Mouse (Mus musculus) hindbrain, embryonic 11.5 days (tissue): ENCODE measurements around the gene Cd46. TPM values are rescaled to one million over a fixed set of nuclear protein-coding genes. Genes with fewer than 3 reads are reported as not detected.
A peak's percentile ranks its signal among the peaks of the same experiment; 100 is the strongest.

Source experiments
- ATAC-seq: fragments of 200-750 bp; cut with Nextera tagmentation; 2 replicates; pipeline ENCODE4 v1.8.0; 2017; ENCODE audit warnings: mild to moderate bottlenecking, moderate TSS enrichment, moderate library complexity; ENCODE audit not compliant: low FRiP score
- DNase-seq: peaks from one replicate; pipeline ENCODE4 v3.0.0-alpha.2; 2015; ENCODE audit warnings: low spot score
- H3K27ac ChIP-seq: fragments of 300-500 bp; sonication (generic); 2 replicates; pipeline ENCODE4 v1.5.1; 2014; ENCODE audit warnings: mild to moderate bottlenecking, low read depth, low read length
- H3K27me3 ChIP-seq: fragments of 300-500 bp; sonication (generic); 2 replicates; pipeline ENCODE4 v1.6.1; 2014; ENCODE audit warnings: mild to moderate bottlenecking, low read length, moderate library complexity, mixed read lengths; ENCODE audit not compliant: control insufficient read depth, insufficient read depth
- H3K36me3 ChIP-seq: fragments of 300-500 bp; sonication (generic); 2 replicates; pipeline ENCODE4 v1.6.1; 2014; ENCODE audit warnings: mild to moderate bottlenecking, low read length, moderate library complexity, mixed read lengths; ENCODE audit not compliant: control insufficient read depth, insufficient read depth
- H3K4me1 ChIP-seq: fragments of 300-500 bp; sonication (generic); replicated peaks from 2 replicates; pipeline ENCODE4 v1.6.1; 2014; ENCODE audit warnings: low read length, mixed read lengths; ENCODE audit not compliant: control insufficient read depth, insufficient read depth
- H3K4me2 ChIP-seq: fragments of 300-500 bp; sonication (generic); replicated peaks from 2 replicates; pipeline ENCODE4 v1.6.1; 2014; ENCODE audit warnings: mild to moderate bottlenecking, low read depth, low read length
- H3K4me3 ChIP-seq: fragments of 300-500 bp; sonication (generic); 2 replicates; pipeline ENCODE4 v1.5.1; 2014; ENCODE audit warnings: low read depth, low read length
- H3K9ac ChIP-seq: fragments of 300-500 bp; sonication (generic); 2 replicates; pipeline ENCODE4 v1.6.1; 2014; ENCODE audit warnings: low read depth, low read length
- H3K9me3 ChIP-seq: fragments of 300-500 bp; sonication (generic); 2 replicates; pipeline ENCODE4 v1.6.1; 2016; ENCODE audit warnings: low read length; ENCODE audit not compliant: control insufficient read depth
- WGBS: fragments of 180-500 bp; shearing (Covaris S2); extraction: QIAGEN DNeasy Blood & Tissue Kit; methylation state at CpG from one replicate; pipeline ENCODE4 v1.1.7; 2014; 5-methylcytosine and 5-hydroxymethylcytosine counted together
- polyA plus RNA-seq: library from polyadenylated mRNA; unstranded; fragments of >200 nt; fragmentation: Nextera tagmentation; extraction: Ambion mirVana; gene quantifications from 2 replicates; pipeline ENCODE4 v1.2.1, GENCODE M21; 2014

The Cd46 gene
- polyA plus RNA-seq, 1 experiment from 2014 or later: 0.90 TPM

GRCm38 (mm10) chr1:195098004-195098403 is 6.0 kb upstream of the Cd46 start:
- DNase-seq (no peak), ATAC-seq (no peak)
- Histone ChIP-seq H3K9me3 (no peaks in the 10 kb centered on the region), H3K27ac (no peak overlapping the region), H3K4me2 (no peak overlapping the region), H3K4me3 (no peak overlapping the region), H3K27me3 (no peaks in the 10 kb centered on the region), H3K36me3 (no peaks in the 10 kb centered on the region), H3K4me1 (no peaks in the 10 kb centered on the region), H3K9ac (no peak overlapping the region)
- WGBS: 97% methylated on average over 1 of the region's 1 CpGs

DNA sequence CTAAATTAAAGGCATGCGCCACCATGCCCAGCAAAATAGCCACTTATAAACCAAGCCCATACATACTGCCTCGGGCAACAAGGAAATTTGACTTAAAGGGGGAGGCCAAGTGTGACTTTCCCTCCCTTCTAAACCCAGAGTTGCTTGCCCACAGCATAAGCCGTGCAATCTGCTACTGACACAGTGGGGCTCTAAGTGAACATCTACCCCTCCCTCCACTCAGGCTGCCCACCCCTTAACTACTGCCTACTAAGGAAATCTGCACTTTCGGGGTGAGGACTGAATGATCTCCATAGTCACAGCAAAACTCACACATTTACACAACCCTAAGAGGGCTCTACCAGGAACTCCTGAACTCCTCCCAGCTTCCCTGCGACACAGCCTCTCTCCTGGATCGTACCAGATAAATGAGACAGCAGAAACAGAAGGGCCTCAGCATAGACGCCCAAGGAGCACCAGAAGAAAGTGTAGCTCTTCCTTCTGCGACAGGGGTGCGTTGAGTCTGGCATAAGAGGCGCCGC is 290 bp downstream of the Cd46 start:
- Histone ChIP-seq H3K27me3 (no peaks in the 10 kb centered on the region), H3K9me3 (no peaks in the 10 kb centered on the region), H3K4me2 (peak overlapping the region; percentile 42), H3K9ac (no peak overlapping the region; the same call in 1 of the 2 replicates), H3K4me3 (peak overlapping the region; percentile 19), H3K36me3 (no peaks in the 10 kb centered on the region), H3K27ac (no peak overlapping the region), H3K4me1 (no peaks in the 10 kb centered on the region; the same call in 1 of the 2 replicates)
- ATAC-seq (peak; percentile 82), DNase-seq (no peak)
- WGBS: 23% methylated on average over 11 of the region's 11 CpGs

GRCm38 (mm10) chr1:195082142-195082541 is 9.9 kb downstream of the Cd46 start:
- no peak overlapping the region for H3K27ac ChIP-seq
- no peak overlapping the region for H3K9ac ChIP-seq
- no peak overlapping the region for H3K4me2 ChIP-seq
- no peaks in the 10 kb centered on the region for H3K27me3 ChIP-seq
- ATAC-seq (no peak), DNase-seq (no peak)
- no peaks in the 10 kb centered on the region for H3K36me3 ChIP-seq
- H3K4me1 ChIP-seq: no peaks in the 10 kb centered on the region
- no peaks in the 10 kb centered on the region for H3K9me3 ChIP-seq
- no peak overlapping the region for H3K4me3 ChIP-seq

DNA sequence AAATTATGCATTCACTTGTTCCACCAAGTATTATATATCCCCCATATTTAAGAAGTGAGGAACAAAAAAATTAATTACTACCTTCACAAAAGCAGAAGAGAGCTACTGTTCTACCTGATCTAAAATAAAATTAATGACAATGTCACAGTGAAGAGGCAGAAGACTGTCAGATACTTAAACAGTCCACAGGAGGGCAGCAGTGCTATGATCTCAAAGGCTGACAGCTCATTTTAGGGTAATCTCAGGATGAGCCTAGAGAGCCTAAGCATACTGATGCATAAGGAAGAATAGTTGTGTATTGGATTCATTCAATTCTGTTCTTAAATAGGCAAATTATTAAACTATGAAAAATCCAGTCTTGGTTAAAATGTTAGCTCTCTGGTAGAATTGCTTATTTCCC is 51.6 kb downstream of the Cd46 start:
- Histone ChIP-seq H3K9me3 (no peaks in the 10 kb centered on the region), H3K27ac (no peak overlapping the region), H3K4me1 (no peaks in the 10 kb centered on the region), H3K27me3 (no peaks in the 10 kb centered on the region), H3K4me3 (no peak overlapping the region), H3K4me2 (no peak overlapping the region), H3K36me3 (no peaks in the 10 kb centered on the region), H3K9ac (no peak overlapping the region)
- DNase-seq: peak; percentile 52
- ATAC-seq: peak; percentile 80; the same call in 1 of the 2 replicates

GRCm38 (mm10) chr1:195038386-195038785 is 53.7 kb downstream of the Cd46 start:
- Histone ChIP-seq H3K27me3 (no peaks in the 10 kb centered on the region), H3K4me1 (no peaks in the 10 kb centered on the region), H3K9ac (no peak overlapping the region), H3K4me3 (no peak overlapping the region), H3K27ac (no peak overlapping the region), H3K9me3 (no peaks in the 10 kb centered on the region), H3K36me3 (no peaks in the 10 kb centered on the region), H3K4me2 (no peak overlapping the region)
- 81% methylated on average over 1 of the region's 1 CpGs for WGBS
- no peak for ATAC-seq
- DNase-seq: no peak

- H3K4me2 ChIP-seq: no peak overlapping the region
- H3K27me3 ChIP-seq: no peaks in the 10 kb centered on the region
- no peak overlapping the region for H3K9ac ChIP-seq
- no peak overlapping the region for H3K4me3 ChIP-seq
- no peak overlapping the region for H3K27ac ChIP-seq
- H3K36me3 ChIP-seq: no peaks in the 10 kb centered on the region
- ATAC-seq: no peak
- no peak for DNase-seq
- WGBS: 94% methylated on average over 1 of the region's 1 CpGs
- no peaks in the 10 kb centered on the region for H3K4me1 ChIP-seq
- no peaks in the 10 kb centered on the region for H3K9me3 ChIP-seq
These were observed 54.1 kb downstream of the Cd46 start for GRCm38 (mm10) chr1:195037985-195038384.

DNA sequence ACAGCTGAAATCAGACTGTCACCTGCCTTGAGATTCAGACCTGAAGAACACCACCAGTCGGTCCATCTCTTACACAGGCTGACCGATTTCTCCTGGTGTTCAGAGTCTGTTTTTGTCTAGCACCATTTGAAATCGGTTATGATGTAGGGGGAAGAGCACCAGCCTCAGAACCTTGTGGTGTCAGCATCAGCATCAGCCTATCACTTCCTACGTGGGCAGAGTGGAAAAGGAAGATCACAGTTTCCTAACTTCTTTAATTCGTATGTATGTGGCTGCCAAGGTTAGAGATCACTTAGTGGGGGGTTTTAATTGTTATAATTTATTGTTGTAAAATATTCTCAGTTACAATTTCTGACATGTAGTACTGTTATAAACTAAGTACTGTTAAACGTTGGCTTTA is 54.6 kb downstream of the Cd46 start:
- Histone ChIP-seq H3K4me1 (no peaks in the 10 kb centered on the region), H3K27ac (no peak overlapping the region), H3K9me3 (no peaks in the 10 kb centered on the region), H3K4me2 (no peak overlapping the region), H3K27me3 (no peaks in the 10 kb centered on the region), H3K9ac (no peak overlapping the region), H3K36me3 (no peaks in the 10 kb centered on the region), H3K4me3 (no peak overlapping the region)
- 89% methylated on average over 6 of the region's 6 CpGs for whole genome bisulfite sequencing
- DNase-seq (no peak), ATAC-seq (no peak)

GRCm38 (mm10) chr1:195033941-195034340 is 58.1 kb downstream of the Cd46 start:
- ATAC-seq (no peak), DNase-seq (peak; percentile 4)
- no peak overlapping the region for H3K4me2 ChIP-seq
- H3K27me3 ChIP-seq: no peaks in the 10 kb centered on the region
- H3K9ac ChIP-seq: no peak overlapping the region
- no peaks in the 10 kb centered on the region for H3K36me3 ChIP-seq
- H3K4me1 ChIP-seq: no peaks in the 10 kb centered on the region
- H3K9me3 ChIP-seq: no peaks in the 10 kb centered on the region
- H3K27ac ChIP-seq: no peak overlapping the region
- H3K4me3 ChIP-seq: no peak overlapping the region
- 76% methylated on average over 1 of the region's 1 CpGs for WGBS

DNA sequence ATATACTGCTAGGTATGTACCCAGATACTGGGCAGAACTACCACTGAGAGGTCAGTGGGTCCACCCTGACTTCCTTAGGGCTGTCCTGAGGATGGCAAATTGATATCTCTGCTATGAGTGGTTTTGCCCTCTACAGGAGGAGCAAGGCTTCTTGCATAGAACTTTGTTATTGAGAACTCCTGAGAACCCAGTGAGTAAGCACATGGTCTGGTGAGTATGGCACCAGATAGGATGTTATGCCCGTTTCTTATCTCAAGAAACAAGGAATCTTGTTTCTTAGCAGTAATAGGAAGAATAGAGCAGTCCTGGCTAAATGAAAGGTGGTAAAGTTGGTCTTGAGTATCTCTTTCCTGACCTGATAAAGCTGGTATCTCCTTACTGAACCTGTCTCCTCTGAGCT is 59.3 kb downstream of the Cd46 start:
- DNase-seq (no peak), ATAC-seq (no peak)
- no peaks in the 10 kb centered on the region for H3K9me3 ChIP-seq
- no peaks in the 10 kb centered on the region for H3K27me3 ChIP-seq
- no peaks in the 10 kb centered on the region for H3K36me3 ChIP-seq
- no peak overlapping the region for H3K27ac ChIP-seq
- no peaks in the 10 kb centered on the region for H3K4me1 ChIP-seq
- H3K4me3 ChIP-seq: no peak overlapping the region
- no peak overlapping the region for H3K4me2 ChIP-seq
- H3K9ac ChIP-seq: no peak overlapping the region
- 83% methylated on average over 1 of the region's 1 CpGs for WGBS
